Mouse (Mus musculus): Measurements from ENCODE around the gene Tex37.

The Tex37 gene

GRCm38 (mm10) chr6:70880714-70881304 is 37.9 kb downstream of the Tex37 start:
- peak; percentile 69 to 90 for DNase-seq

- no peak for DNase-seq
Measured at GRCm38 (mm10) chr6:70875017-70875416, 43.7 kb downstream of the Tex37 start.

- peak; percentile 16 to 25 for DNase-seq
Measured at GRCm38 (mm10) chr6:70874035-70874775, 44.5 kb downstream of the Tex37 start.

GRCm38 (mm10) chr6:70872570-70872969 is 46.2 kb downstream of the Tex37 start:
- no peak for DNase-seq

GRCm38 (mm10) chr6:70872128-70872527 is 46.6 kb downstream of the Tex37 start:
- peak; percentile 61 to 65 for DNase-seq

GRCm38 (mm10) chr6:70871511-70871980 is 47.2 kb downstream of the Tex37 start:
- peak in 1 of 2 experiments; percentile 15 for DNase-seq

GRCm38 (mm10) chr6:70867297-70867696 is 51.4 kb downstream of the Tex37 start:
- DNase-seq = no peak

- DNase-seq = no peak
Measured at GRCm38 (mm10) chr6:70866761-70867160, 52.0 kb downstream of the Tex37 start.

- no peak for DNase-seq
Measured at GRCm38 (mm10) chr6:70864285-70864684, 54.4 kb downstream of the Tex37 start.

Data from cerebellum, postnatal 36 days (tissue).